Mouse (Mus musculus) liver, adult 2 months (tissue): ENCODE measurements at regions not wholly inside any gene's neighbourhood (a gene's known extent, or its start where the extent isn't known, plus 50 kb on each side); places are given as distances from the start of the nearest gene placed in this dataset.

Source experiments
- DNase-seq: peaks from one replicate; pipeline ENCODE4 v3.0.0-alpha.2; 2011; ENCODE audit warnings: low read depth, low spot score; ENCODE audit errors: extremely low read depth
- H3K27ac ChIP-seq: fragments of 200-500 bp; replicated peaks from 2 replicates; pipeline ENCODE4 v1.5.1; 2012; ENCODE audit warnings: low read depth, mild to moderate bottlenecking, control low read depth, inconsistent platforms, low read length; ENCODE audit not compliant: insufficient read depth
- H3K27me3 ChIP-seq: fragments of 200-500 bp; 2 replicates; pipeline ENCODE4 v1.6.1; 2012; ENCODE audit warnings: mild to moderate bottlenecking, moderate library complexity, low read length, inconsistent platforms; ENCODE audit not compliant: control insufficient read depth, insufficient read depth
- H3K36me3 ChIP-seq: fragments of 200-500 bp; 2 replicates; pipeline ENCODE4 v1.6.1; 2012; ENCODE audit warnings: low read length, inconsistent platforms; ENCODE audit not compliant: control insufficient read depth, insufficient read depth
- H3K4me1 ChIP-seq: fragments of 200-500 bp; 2 replicates; pipeline ENCODE4 v1.6.1; 2011; ENCODE audit warnings: low read length; ENCODE audit not compliant: control insufficient read depth, insufficient read depth
- H3K4me3 ChIP-seq: fragments of 200-500 bp; 2 replicates; pipeline ENCODE4 v1.5.1; 2011; ENCODE audit warnings: low read depth, mild to moderate bottlenecking, control low read depth, low read length, moderate library complexity; ENCODE audit not compliant: insufficient read depth
- H3K79me2 ChIP-seq: fragments of 200-500 bp; 2 replicates; pipeline ENCODE4 v1.6.1; 2012; ENCODE audit warnings: inconsistent platforms, mild to moderate bottlenecking, low read length, moderate library complexity; ENCODE audit not compliant: control insufficient read depth, insufficient read depth
- H3K9ac ChIP-seq: fragments of 200-500 bp; 2 replicates; pipeline ENCODE4 v1.6.1; 2012; ENCODE audit warnings: low read depth, mild to moderate bottlenecking, control low read depth, inconsistent platforms, low read length
- CTCF ChIP-seq: fragments of 200-500 bp; IDR thresholded peaks from 2 replicates; pipeline ENCODE4 v1.5.1; 2011; ENCODE audit warnings: low read depth, low read length, control low read depth
- POLR2A ChIP-seq: fragments of 200-500 bp; IDR thresholded peaks from 2 replicates; pipeline ENCODE4 v1.6.1; 2011; ENCODE audit warnings: low read length, control low read depth; ENCODE audit not compliant: insufficient read depth; ENCODE audit errors: extremely low read depth
- WGBS: fragments of 180-500 bp; shearing (Covaris S2); methylation state at CpG from one replicate; pipeline ENCODE4 v1.1.7; 2018; 5-methylcytosine and 5-hydroxymethylcytosine counted together

GRCm38 (mm10) chr11:56767424-56767823, 243.8 kb upstream of the Gria1 start:
- no peak overlapping the region for H3K9ac ChIP-seq
- no peaks in the 10 kb centered on the region; the same call in 1 of the 2 replicates for H3K27me3 ChIP-seq
- no peaks in the 10 kb centered on the region for H3K4me1 ChIP-seq
- no peaks in the 10 kb centered on the region for H3K36me3 ChIP-seq
- no peak for DNase-seq
- no peaks in the 10 kb centered on the region for H3K79me2 ChIP-seq
- no peak for TF ChIP-seq POLR2A
- no peak for TF ChIP-seq CTCF
- no peak overlapping the region for H3K27ac ChIP-seq
- H3K4me3 ChIP-seq, result no peak overlapping the region

GRCm38 (mm10) chr11:56786351-56786750, 224.8 kb upstream of the Gria1 start:
- TF ChIP-seq POLR2A (no peak), CTCF (no peak)
- peaks cover 7% of the 10 kb centered on the region; the same call in 1 of the 2 replicates for H3K27me3 ChIP-seq
- H3K4me3 ChIP-seq, result no peak overlapping the region
- no peak overlapping the region for H3K27ac ChIP-seq
- no peaks in the 10 kb centered on the region for H3K79me2 ChIP-seq
- DNase-seq, result no peak
- no peaks in the 10 kb centered on the region for H3K36me3 ChIP-seq
- 72% methylated on average over 4 of the region's 4 CpGs for WGBS
- H3K9ac ChIP-seq, result no peak overlapping the region
- H3K4me1 ChIP-seq, result no peaks in the 10 kb centered on the region

- Histone ChIP-seq H3K79me2 (no peaks in the 10 kb centered on the region), H3K27ac (no peak overlapping the region), H3K9ac (no peak overlapping the region), H3K36me3 (no peaks in the 10 kb centered on the region), H3K4me1 (no peaks in the 10 kb centered on the region), H3K27me3 (0 out of 2 replicates have a peak, but pooled peaks cover 4% of the 10 kb centered on the region), H3K4me3 (no peak overlapping the region)
- DNase-seq, result no peak
- TF ChIP-seq CTCF, result no peak
- TF ChIP-seq POLR2A, result no peak
- 65% methylated on average over 2 of the region's 2 CpGs for WGBS
Observed at GRCm38 (mm10) chr11:56792691-56793090, 218.5 kb upstream of the Gria1 start.

GRCm38 (mm10) chr11:56807314-56807713, 203.9 kb upstream of the Gria1 start:
- WGBS, result 81% methylated on average over 4 of the region's 4 CpGs
- Histone ChIP-seq H3K4me1 (no peaks in the 10 kb centered on the region), H3K27me3 (no peaks in the 10 kb centered on the region; the same call in 1 of the 2 replicates), H3K36me3 (no peaks in the 10 kb centered on the region), H3K27ac (no peak overlapping the region), H3K79me2 (no peaks in the 10 kb centered on the region), H3K9ac (no peak overlapping the region), H3K4me3 (no peak overlapping the region)
- DNase-seq, result no peak
- no peak for TF ChIP-seq CTCF
- no peak for TF ChIP-seq POLR2A

GRCm38 (mm10) chr11:56810141-56810540, 201.0 kb upstream of the Gria1 start:
- no peaks in the 10 kb centered on the region for H3K4me1 ChIP-seq
- no peak for TF ChIP-seq CTCF
- TF ChIP-seq POLR2A, result no peak
- no peak overlapping the region for H3K9ac ChIP-seq
- H3K79me2 ChIP-seq, result no peaks in the 10 kb centered on the region
- no peak for DNase-seq
- H3K36me3 ChIP-seq, result no peaks in the 10 kb centered on the region
- 72% methylated on average over 2 of the region's 2 CpGs for WGBS
- H3K4me3 ChIP-seq, result no peak overlapping the region
- H3K27me3 ChIP-seq, result no peaks in the 10 kb centered on the region; the same call in 1 of the 2 replicates
- no peak overlapping the region for H3K27ac ChIP-seq

- no peaks in the 10 kb centered on the region; the same call in 1 of the 2 replicates for H3K27me3 ChIP-seq
- DNase-seq, result no peak
- H3K4me1 ChIP-seq, result no peaks in the 10 kb centered on the region
- no peak for TF ChIP-seq CTCF
- TF ChIP-seq POLR2A, result no peak
- H3K79me2 ChIP-seq, result no peaks in the 10 kb centered on the region
- no peaks in the 10 kb centered on the region for H3K36me3 ChIP-seq
- H3K27ac ChIP-seq, result no peak overlapping the region
- no peak overlapping the region for H3K4me3 ChIP-seq
- H3K9ac ChIP-seq, result no peak overlapping the region
- 52% methylated on average over 4 of the region's 4 CpGs for WGBS
Observed at GRCm38 (mm10) chr11:56812121-56812520, 199.1 kb upstream of the Gria1 start.
